Mouse (Mus musculus) hindbrain, embryonic 12.5 days (tissue): ENCODE measurements around the gene Thumpd3. TPM values are rescaled to one million over a fixed set of nuclear protein-coding genes. Genes with fewer than 3 reads are reported as not detected.
A peak's percentile ranks its signal among the peaks of the same experiment; 100 is the strongest.

ENCODE experiments used
- ATAC-seq: fragments of 200-750 bp; cut with Nextera tagmentation; 2 replicates; pipeline ENCODE4 v1.8.0; 2017; ENCODE audit warnings: moderate TSS enrichment; ENCODE audit not compliant: low FRiP score
- H3K27ac ChIP-seq: fragments of 300-500 bp; sonication (generic); 2 replicates; pipeline ENCODE4 v1.5.1; 2016; ENCODE audit warnings: mild to moderate bottlenecking
- H3K27me3 ChIP-seq: fragments of 300-500 bp; sonication (generic); 2 replicates; pipeline ENCODE4 v1.6.1; 2016; ENCODE audit warnings: mild to moderate bottlenecking
- H3K36me3 ChIP-seq: fragments of 300-500 bp; sonication (generic); 2 replicates; pipeline ENCODE4 v1.6.1; 2016; ENCODE audit warnings: mild to moderate bottlenecking
- H3K4me1 ChIP-seq: fragments of 300-500 bp; sonication (generic); 2 replicates; pipeline ENCODE4 v1.6.1; 2016
- H3K4me2 ChIP-seq: fragments of 300-500 bp; sonication (generic); replicated peaks from 2 replicates; pipeline ENCODE4 v1.6.1; 2016; ENCODE audit warnings: mild to moderate bottlenecking
- H3K4me3 ChIP-seq: fragments of 300-500 bp; sonication (generic); 2 replicates; pipeline ENCODE4 v1.5.1; 2016; ENCODE audit warnings: mild to moderate bottlenecking
- H3K9ac ChIP-seq: fragments of 300-500 bp; sonication (generic); 2 replicates; pipeline ENCODE4 v1.6.1; 2016; ENCODE audit warnings: mild to moderate bottlenecking, moderate library complexity
- H3K9me3 ChIP-seq: fragments of 300-500 bp; sonication (generic); replicated peaks from 2 replicates; pipeline ENCODE4 v1.6.1; 2016; ENCODE audit warnings: mild to moderate bottlenecking
- WGBS: fragments of 180-500 bp; shearing (Covaris S2); methylation state at CpG from one replicate; pipeline ENCODE4 v1.1.7; 2016; 5-methylcytosine and 5-hydroxymethylcytosine counted together
- polyA plus RNA-seq: library from polyadenylated mRNA; unstranded; fragments of >200 nt; fragmentation: Nextera tagmentation; extraction: Ambion mirVana; gene quantifications from 2 replicates; pipeline ENCODE4 v1.2.1, GENCODE M21; 2016

The Thumpd3 gene
- polyA plus RNA-seq, 1 experiment from 2014 or later: 56.6 TPM

DNA sequence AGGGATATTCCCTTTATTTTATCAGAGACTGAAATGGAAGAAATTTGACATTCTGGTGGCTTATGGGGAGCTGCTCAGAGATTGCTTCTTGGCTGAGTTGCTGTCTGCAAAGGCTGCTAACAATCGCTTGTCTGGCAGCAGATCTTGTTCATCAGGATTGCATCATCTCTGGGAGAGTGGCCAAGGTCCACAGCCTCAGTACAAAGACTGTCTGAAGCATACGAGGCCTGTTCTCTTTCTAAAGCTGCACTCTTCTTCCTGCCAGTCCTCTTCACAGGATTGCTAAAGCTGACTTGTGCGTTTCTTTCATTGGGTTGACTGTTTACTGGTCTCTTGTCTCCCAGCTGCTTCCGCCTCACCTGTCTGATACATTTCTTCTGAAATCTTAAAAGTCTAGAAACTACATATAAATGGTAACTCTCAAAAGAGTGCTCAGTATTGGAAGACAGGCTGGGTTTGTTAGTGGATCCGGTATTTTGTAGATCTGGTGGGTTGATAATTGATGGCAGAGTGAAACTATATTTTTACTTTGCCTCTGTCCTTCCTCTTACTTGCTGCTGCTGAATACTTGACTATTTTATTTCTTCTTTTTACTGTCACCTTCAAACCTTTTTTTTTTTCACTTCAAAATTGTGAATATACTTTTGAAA lies 53.7 kb downstream of the Thumpd3 start:
- H3K4me3 ChIP-seq: no peak overlapping the region
- WGBS: 52% methylated on average over 5 of the region's 5 CpGs
- peak; percentile 73 for ATAC-seq
- H3K9me3 ChIP-seq: no peaks in the 10 kb centered on the region
- no peak overlapping the region for H3K9ac ChIP-seq
- H3K27me3 ChIP-seq: no peaks in the 10 kb centered on the region
- no peaks in the 10 kb centered on the region for H3K36me3 ChIP-seq
- peaks cover 5% of the 10 kb centered on the region; the same call in 1 of the 2 replicates for H3K4me1 ChIP-seq
- H3K4me2 ChIP-seq: no peak overlapping the region
- peak overlapping the region; percentile 62 for H3K27ac ChIP-seq

DNA sequence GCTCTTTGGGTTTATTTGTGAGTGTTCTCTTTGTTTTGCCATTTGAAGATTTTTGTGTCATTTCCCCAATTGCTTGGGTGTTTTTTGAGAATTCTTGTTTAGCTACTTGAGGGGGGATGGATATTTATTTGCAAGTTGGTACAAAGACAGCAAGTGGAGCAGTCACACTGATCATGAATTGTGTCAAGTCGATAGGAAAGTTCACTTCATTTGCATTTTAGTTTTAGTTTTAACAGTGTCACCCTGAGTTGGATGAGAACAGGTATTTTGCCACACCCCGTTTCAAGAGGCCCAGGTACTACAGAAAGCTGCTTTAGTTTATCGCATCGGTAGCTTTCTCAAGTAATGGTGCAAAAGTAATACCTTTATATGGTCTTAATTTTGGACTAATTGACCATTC lies 56.5 kb downstream of the Thumpd3 start:
- Histone ChIP-seq H3K4me3 (no peak overlapping the region), H3K4me2 (no peak overlapping the region), H3K27ac (no peak overlapping the region), H3K4me1 (peaks cover 5% of the 10 kb centered on the region; the same call in 1 of the 2 replicates), H3K9me3 (no peaks in the 10 kb centered on the region), H3K36me3 (peaks cover 3% of the 10 kb centered on the region; the same call in 1 of the 2 replicates), H3K9ac (no peak overlapping the region), H3K27me3 (no peaks in the 10 kb centered on the region)
- no peak for ATAC-seq
- 80% methylated on average over 4 of the region's 4 CpGs for WGBS

DNA sequence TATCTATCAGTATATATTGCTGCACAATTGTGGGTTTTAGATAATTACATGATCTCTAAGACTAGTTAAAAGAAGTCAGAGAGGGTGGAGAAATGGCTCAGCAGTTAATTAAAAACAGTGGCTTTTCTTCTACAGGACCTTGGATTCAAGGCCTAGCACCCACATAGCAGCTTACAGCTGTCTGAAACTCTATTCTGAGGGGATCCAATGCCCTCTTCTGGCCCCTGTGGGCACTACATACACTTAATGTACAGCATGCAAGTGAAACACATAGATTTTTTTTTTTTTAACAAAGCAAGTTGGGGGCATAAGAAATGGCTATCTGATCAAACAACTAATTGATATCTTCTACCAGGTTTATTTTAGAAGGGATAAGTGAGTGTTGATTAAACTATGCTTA lies 57.7 kb downstream of the Thumpd3 start:
- H3K4me2 ChIP-seq: no peak overlapping the region
- no peak overlapping the region for H3K27ac ChIP-seq
- no peak overlapping the region for H3K4me3 ChIP-seq
- no peaks in the 10 kb centered on the region for H3K27me3 ChIP-seq
- H3K9ac ChIP-seq: no peak overlapping the region
- H3K36me3 ChIP-seq: peaks cover 3% of the 10 kb centered on the region; the same call in 1 of the 2 replicates
- no peaks in the 10 kb centered on the region for H3K9me3 ChIP-seq
- H3K4me1 ChIP-seq: peaks cover 5% of the 10 kb centered on the region; the same call in 1 of the 2 replicates
- no peak for ATAC-seq

DNA sequence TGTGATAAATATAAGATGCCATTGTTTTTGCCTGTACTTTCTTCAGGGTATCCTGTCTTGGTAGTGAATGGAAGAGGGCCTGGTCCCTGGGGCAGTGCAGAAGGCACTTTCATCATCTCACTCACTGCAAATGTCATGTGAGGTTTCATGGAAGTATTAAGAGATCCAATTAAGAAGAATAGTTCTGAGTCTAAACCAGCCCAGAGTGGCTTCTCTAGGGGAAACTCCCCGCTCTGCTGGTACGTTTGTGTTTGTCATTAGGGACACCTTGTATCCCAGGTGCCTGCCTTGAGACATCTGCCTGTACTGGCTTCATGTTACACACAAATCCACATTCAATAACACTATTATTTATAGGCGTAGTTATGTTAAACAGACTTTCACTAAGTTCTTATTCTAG lies 63.4 kb downstream of the Thumpd3 start:
- Histone ChIP-seq H3K36me3 (peaks cover 40% of the 10 kb centered on the region), H3K27me3 (no peaks in the 10 kb centered on the region), H3K9me3 (no peaks in the 10 kb centered on the region), H3K4me3 (no peak overlapping the region), H3K9ac (no peak overlapping the region), H3K4me1 (no peaks in the 10 kb centered on the region), H3K27ac (no peak overlapping the region), H3K4me2 (no peak overlapping the region)
- ATAC-seq: no peak
- WGBS: 90% methylated on average over 3 of the region's 3 CpGs

DNA sequence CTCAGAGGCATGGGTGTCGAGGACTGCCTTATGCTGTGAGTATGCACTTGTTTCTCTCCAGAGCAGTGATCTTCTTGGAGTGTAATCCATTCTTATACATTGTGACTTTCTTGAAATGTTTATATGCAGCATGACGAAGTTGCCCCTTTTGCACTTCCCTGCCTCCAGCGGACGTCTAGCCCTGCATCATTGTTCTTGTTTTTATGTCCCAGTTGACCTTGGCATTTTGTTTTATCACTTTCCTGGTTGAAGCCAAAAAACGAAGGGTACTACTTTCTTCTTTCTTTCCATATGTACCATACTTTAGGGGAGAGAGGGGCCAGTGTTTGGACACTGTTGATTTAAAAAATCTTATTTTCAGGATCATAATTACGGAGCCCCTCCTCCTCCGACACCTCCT lies 63.9 kb downstream of the Thumpd3 start:
- no peaks in the 10 kb centered on the region for H3K4me1 ChIP-seq
- WGBS: 91% methylated on average over 7 of the region's 7 CpGs
- no peak overlapping the region for H3K4me3 ChIP-seq
- H3K27me3 ChIP-seq: no peaks in the 10 kb centered on the region
- H3K27ac ChIP-seq: no peak overlapping the region
- H3K36me3 ChIP-seq: peaks cover 46% of the 10 kb centered on the region
- H3K9me3 ChIP-seq: no peaks in the 10 kb centered on the region
- H3K9ac ChIP-seq: no peak overlapping the region
- ATAC-seq: no peak
- H3K4me2 ChIP-seq: no peak overlapping the region

Other genes starting within 250 kb of the Thumpd3 start
- 44.8 and 48.9 TPM in 2 replicates for gene Srgap3, start 99.0 kb upstream of the Thumpd3 start, polyA plus RNA-seq
- gene Setd5, start 31.1 kb downstream of the Thumpd3 start, polyA plus RNA-seq: 67.1 and 74.1 TPM in 2 replicates
- gene Lhfpl4, start 149.2 kb downstream of the Thumpd3 start, polyA plus RNA-seq: 41.1 and 43.0 TPM in 2 replicates
- 43.3 and 43.8 TPM in 2 replicates for gene Mtmr14, start 191.6 kb downstream of the Thumpd3 start, polyA plus RNA-seq
- 0.39 and 0.42 TPM in 2 replicates for gene Cpne9, start 236.1 kb downstream of the Thumpd3 start, polyA plus RNA-seq